Mouse (Mus musculus): Measurements from ENCODE around the gene Asb2. TPM values are rescaled to one million over a fixed set of nuclear protein-coding genes. Genes with fewer than 3 reads are reported as not detected.

Asb2 gene
- 1 to 10 TPM in 7 of 26 experiments, under 1 TPM in 4, not detected in 15; 0.33 to 2.5 (median 1.1) TPM for total RNA-seq (2018; cell fraction: chromatin; rRNA removed)
- total RNA-seq (2018; cell fraction: cytosol; rRNA removed): 1 to 10 TPM in 9 of 26 experiments, under 1 TPM in 15, not detected in 2; 0.06 to 2.9 (median 0.88) TPM
- total RNA-seq (2018; cell fraction: nucleus; rRNA removed): 1 to 10 TPM in 9 of 26 experiments, under 1 TPM in 7, not detected in 10; 0.47 to 8.6 (median 1.1) TPM
- 0.29 to 2.1 TPM (median 0.47 TPM) in 3 replicates for polyA plus RNA-seq (2018)

DNA sequence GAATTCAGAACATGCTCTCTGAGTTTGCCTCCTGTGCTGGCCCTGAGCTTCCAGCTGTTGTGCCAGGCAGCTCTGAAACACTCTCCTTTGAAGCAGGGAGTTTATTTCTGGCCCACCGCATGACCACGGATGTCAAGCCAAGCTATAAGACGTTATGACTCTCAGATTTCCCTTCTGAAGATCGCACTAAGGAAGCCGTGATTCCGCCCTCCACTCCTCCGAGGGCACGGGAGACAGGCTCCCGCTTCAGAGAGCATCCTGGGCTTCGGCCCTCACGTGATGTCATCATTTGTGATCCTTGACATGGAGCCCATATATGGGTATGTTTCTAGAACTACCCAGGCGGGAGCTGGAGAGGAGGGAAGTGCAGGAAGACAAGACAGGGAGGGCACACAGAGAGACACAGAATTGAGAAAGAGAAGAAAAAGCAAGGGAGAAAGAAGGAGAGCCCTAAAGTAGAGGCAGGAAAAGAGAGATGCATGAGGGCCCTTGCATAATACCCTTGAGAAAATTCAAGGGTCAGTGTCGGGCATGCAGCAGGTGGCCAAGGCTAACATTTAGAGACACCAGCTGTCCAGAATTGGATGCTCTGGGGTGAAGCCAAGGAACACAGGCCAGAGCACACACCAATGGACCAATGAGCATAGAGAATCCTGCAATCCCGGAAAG, at the start of gene Asb2:
Gene Asb2 (minus strand): TSS at position 256 of the 669 bp plus-strand sequence.
- H3K36me3 ChIP-seq (ENCODE audit: inconsistent target): no peaks in the 10 kb centered on the region
- H3K4me3 ChIP-seq (ENCODE audit: inconsistent target): no peak within 1 kb of the TSS
- no peak within 1 kb of the TSS for H3K27ac ChIP-seq
- WGBS (ENCODE audit: missing documents): 80% methylated on average over 14 of the region's 14 CpGs
- H3K79me2 ChIP-seq (ENCODE audit: inconsistent target): no peaks in the 10 kb centered on the region

DNA sequence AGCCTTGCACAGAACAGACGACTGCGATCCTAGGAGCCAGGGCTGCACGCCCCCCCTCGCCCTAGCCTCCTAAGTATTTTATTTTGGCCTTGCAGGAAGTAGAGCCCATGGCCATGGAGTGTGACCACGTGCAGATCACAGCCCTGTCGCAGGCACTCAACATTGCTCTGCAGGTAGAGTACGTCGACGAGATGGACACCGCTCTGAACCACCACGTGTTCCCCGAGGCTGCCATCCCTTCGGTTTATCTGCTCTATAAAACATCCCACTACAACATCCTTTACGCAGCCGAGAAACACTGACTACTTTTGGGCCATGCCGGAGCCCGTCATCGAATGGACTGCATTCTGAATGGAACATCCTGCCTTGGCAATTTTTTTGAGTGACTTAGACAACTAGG, 48.3 kb upstream of the Asb2 start:
- no peak overlapping the region for H3K27ac ChIP-seq
- no peak overlapping the region for H3K4me3 ChIP-seq (ENCODE audit: inconsistent target)
- H3K36me3 ChIP-seq (ENCODE audit: inconsistent target): peaks cover 40% of the 10 kb centered on the region
- 89% methylated on average over 17 of the region's 18 CpGs for WGBS (ENCODE audit: missing documents)
- H3K79me2 ChIP-seq (ENCODE audit: inconsistent target): no peaks in the 10 kb centered on the region

DNA sequence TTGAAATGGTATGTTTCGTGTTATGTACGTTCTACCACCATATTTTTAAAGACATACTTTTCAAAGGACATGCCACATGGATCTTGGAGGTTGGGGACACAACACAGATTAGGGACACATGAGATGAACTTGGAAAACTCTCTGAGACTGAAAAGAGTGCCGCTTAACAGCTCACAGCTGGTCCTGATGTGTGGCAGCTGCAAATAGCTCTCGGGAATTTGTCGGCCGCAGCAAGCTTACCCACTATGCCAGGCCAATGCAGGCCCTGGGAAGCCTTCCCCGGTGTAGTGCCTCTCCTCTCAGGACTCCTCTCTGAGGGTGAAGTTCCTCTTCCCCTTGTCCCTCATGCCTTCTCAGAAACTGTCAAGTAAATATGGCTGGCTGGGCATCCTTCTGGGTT, 41.0 kb upstream of the Asb2 start:
- no peaks in the 10 kb centered on the region for H3K79me2 ChIP-seq (ENCODE audit: inconsistent target)
- H3K27ac ChIP-seq: no peak overlapping the region
- 88% methylated on average over 7 of the region's 7 CpGs for WGBS (ENCODE audit: missing documents)
- H3K36me3 ChIP-seq (ENCODE audit: inconsistent target): no peaks in the 10 kb centered on the region
- H3K4me3 ChIP-seq (ENCODE audit: inconsistent target): no peak overlapping the region

DNA sequence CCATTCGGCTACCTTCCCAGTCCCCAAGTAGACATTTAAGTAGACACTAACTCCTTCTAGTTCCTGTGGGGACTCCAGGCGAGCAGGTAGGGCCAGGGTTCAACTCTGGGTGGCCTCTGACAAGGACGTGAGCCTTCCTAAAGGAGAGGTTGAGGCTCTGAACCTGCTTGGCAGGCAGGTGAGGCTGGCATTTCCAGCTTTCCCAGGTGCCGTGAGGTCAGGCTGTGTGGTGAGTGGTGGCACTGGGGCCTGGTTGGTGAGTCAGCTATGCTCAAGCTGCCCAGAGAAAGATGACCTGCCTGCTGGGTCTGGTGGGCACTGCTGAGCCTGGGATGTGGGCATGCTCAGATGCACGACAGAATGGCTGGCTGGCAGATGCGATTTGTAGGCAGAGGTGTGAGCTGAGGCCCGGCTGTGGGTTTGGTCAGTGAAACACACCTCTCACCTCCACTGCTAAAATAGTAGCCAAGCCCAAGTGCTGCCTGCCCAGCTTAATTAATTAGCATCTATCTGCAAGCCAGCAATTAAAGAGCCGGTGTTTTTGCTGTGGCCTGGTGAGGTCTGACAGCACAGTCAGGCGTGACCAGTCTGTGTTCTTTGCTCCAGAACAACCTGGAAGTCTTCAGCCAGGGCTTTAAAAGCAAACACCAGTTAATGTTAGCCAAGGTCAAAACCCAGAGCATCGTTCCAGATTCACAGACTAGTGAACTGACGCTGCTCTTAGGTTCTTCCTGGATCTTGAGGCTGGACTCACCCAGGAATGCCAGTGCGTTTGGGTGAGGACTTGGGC, 39.9 kb upstream of the Asb2 start:
- no peak overlapping the region for H3K27ac ChIP-seq
- no peaks in the 10 kb centered on the region for H3K36me3 ChIP-seq (ENCODE audit: inconsistent target)
- WGBS (ENCODE audit: missing documents): 87% methylated on average over 12 of the region's 12 CpGs
- no peak overlapping the region for H3K4me3 ChIP-seq (ENCODE audit: inconsistent target)
- H3K79me2 ChIP-seq (ENCODE audit: inconsistent target): no peaks in the 10 kb centered on the region

DNA sequence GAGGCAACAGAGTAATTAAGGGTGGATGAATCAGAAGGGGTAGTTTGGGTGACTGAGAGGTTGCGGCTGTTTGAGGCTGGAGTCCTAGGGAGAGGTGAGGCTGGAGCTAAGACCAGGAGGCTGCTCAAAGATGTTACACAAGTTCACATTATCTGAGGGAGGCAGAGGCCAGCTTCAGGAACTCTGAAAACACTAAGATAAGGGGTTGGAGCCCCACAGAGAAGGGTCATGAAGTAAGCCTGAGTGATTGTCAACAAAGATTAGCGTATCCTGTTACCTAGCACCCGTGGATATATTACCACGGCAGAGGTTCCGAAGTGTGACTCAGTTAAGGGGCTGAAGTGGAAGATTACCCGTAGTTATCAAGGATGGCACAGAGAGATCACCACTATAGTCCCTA, 37.7 kb upstream of the Asb2 start:
- H3K27ac ChIP-seq: no peak overlapping the region
- 51% methylated on average over 6 of the region's 6 CpGs for WGBS (ENCODE audit: missing documents)
- H3K4me3 ChIP-seq (ENCODE audit: inconsistent target): no peak overlapping the region
- H3K36me3 ChIP-seq (ENCODE audit: inconsistent target): no peaks in the 10 kb centered on the region
- no peaks in the 10 kb centered on the region for H3K79me2 ChIP-seq (ENCODE audit: inconsistent target)

DNA sequence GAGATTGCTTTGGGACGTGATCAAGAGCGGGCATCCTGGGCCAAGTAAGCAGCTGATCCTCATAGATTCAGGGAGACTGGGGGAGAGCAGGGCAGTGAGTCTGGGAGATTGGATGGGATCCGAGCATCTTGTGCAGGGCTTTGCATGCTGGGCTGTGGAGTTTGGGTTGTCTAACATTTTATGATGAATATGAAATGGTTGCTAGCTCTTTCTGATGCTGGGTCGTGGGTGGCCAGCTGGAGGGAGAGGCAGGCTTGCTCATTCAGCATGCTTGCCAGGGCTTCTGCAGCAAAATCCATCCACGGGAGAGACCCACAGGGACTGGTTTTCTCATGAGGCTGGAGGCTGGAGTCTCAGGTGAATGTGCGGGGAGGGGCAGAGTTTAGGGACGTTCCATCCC, 35.3 kb upstream of the Asb2 start:
- Histone ChIP-seq H3K79me2 (ENCODE audit: inconsistent target) (no peaks in the 10 kb centered on the region), H3K4me3 (ENCODE audit: inconsistent target) (no peak overlapping the region), H3K36me3 (ENCODE audit: inconsistent target) (no peaks in the 10 kb centered on the region), H3K27ac (no peak overlapping the region)
- 93% methylated on average over 7 of the region's 7 CpGs for WGBS (ENCODE audit: missing documents)

DNA sequence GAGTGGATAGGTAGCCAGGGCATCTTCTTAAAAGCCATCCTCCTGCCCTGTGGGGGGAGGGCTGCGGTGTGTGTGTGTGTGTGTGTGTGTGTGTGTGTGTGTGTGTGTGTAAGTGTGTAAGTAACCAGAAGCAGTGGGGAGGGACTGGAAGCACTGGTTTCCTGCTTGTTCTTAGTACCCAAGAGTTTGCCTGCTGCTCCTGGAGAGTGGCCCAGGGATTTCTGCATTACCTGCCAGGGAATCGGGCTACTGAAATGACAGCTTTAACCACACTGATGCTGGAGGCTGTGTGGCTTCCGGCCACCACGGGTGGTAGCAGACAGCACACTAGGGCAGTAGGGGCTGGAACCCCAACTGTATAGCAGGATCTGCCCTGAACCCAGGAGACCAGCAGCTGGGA, 34.2 kb upstream of the Asb2 start:
- Histone ChIP-seq H3K4me3 (ENCODE audit: inconsistent target) (no peak overlapping the region), H3K36me3 (ENCODE audit: inconsistent target) (no peaks in the 10 kb centered on the region), H3K27ac (no peak overlapping the region), H3K79me2 (ENCODE audit: inconsistent target) (no peaks in the 10 kb centered on the region)
- 34% methylated on average over 4 of the region's 4 CpGs for WGBS (ENCODE audit: missing documents)

DNA sequence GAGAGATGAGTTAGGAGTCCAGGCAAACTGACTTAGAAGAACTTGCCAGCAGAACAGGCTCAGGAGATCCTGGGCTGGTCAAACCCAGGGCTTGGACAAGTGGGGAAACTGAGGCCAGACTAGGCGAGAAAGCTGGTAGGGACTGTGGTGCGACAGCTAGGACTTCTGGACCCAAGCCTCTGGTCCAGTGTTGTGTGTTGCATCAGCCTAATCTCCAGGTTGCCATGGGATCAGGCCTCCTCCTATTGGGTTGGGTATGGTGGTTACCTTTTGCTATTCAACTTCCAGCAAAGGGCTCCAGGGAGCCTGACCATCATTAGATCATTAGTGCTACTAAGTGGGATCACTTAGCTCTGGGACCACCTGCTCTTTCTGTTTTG, 33.5 kb upstream of the Asb2 start:
- 85% methylated on average over 2 of the region's 2 CpGs for WGBS (ENCODE audit: missing documents)
- H3K79me2 ChIP-seq (ENCODE audit: inconsistent target): no peaks in the 10 kb centered on the region
- H3K4me3 ChIP-seq (ENCODE audit: inconsistent target): peak overlapping the region; percentile 34; the same call in 1 of the 2 replicates
- H3K27ac ChIP-seq: no peak overlapping the region
- H3K36me3 ChIP-seq (ENCODE audit: inconsistent target): no peaks in the 10 kb centered on the region

DNA sequence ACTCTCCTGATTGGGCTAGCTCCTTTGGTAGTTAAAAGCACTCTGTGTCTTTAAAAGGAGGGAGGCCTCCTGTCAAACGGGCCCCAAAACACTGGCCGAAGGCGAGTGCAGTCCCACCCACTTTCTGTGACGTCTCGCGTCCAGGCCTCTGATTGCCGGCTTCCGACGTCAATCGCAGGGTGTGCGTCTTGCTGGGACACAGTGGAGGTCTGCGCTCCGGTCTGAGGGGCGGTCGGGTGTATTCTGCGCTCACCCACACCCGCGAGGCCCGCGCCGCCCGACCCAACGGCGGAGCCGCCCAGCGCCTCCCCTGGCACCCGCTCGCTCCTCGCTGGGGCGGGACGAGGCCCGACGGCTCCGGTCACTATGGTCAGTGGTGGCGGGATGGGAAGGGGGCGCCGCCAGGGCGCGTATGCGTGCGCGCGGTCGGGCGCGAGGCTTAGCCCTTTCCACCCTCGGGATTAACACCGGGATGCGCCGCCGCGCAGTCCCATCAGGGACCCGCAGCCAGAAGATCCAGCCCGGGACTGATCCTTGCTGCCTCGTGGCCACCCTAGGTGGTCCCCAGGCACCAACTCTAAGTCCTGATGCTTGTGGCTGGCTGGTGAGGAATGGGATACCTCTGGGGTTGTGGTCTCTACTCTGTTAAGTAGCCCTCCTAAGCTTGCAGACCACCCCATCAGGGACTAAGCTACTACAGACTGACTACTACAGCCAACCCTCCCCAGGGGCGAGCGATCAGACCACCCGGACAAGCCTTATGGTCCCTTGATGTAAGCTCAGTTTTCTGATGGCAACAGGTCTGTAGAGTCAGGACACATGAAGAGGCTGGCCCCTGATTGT, 32.9 kb upstream of the Asb2 start, which contains the start of gene Otub2:
Gene Otub2 (plus strand): TSS at position 178 of the 843 bp plus-strand sequence.
- Histone ChIP-seq H3K4me3 (ENCODE audit: inconsistent target) (peak within 1 kb of the TSS; percentile 34), H3K36me3 (ENCODE audit: inconsistent target) (no peaks in the 10 kb centered on the region), H3K27ac (no peak within 1 kb of the TSS), H3K79me2 (ENCODE audit: inconsistent target) (no peaks in the 10 kb centered on the region)
- 1% methylated on average over 58 of the region's 58 CpGs for WGBS (ENCODE audit: missing documents)

DNA sequence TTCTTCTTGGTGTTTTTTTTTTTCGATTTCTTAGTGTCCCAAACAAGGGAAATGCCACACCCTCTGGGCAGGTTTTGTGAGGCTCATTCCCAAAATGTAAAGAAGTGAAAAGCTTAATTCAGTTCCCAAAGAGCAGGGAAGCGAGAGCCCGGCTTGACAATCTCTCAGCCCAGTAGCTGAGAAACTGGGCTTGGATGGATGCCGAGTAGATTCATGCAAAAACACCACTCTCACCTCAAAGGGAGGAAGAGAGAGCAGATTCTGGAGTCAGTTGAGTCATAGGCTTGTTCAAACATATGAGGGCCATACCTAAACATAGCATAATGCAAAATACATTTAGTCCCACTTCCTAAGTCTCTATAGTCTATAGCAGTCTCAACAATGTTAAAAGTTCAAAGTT, 24.4 kb upstream of the Asb2 start:
- Histone ChIP-seq H3K4me3 (ENCODE audit: inconsistent target) (no peak overlapping the region), H3K27ac (no peak overlapping the region), H3K79me2 (ENCODE audit: inconsistent target) (no peaks in the 10 kb centered on the region), H3K36me3 (ENCODE audit: inconsistent target) (no peaks in the 10 kb centered on the region)
- 87% methylated on average over 4 of the region's 4 CpGs for WGBS (ENCODE audit: missing documents)

DNA sequence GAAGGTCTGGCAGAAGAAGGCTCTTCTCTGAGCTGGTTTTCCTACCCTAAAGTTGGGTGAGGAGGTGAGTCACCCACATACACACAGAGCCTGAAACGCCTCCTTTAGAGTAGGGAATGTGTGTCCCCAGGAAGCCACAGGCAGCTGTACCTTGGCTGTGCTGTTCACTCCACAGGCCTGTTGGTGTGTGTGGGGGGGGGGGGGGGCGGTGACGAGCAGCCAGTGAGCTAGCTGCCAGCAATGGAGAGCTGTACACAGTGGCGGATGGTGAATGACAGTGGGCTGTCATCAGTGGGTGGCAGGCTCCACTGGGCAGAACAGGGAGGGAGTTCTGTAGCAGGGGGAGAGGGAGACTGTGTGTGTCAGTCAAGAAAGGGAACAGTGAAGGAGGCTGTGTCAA, 21.0 kb upstream of the Asb2 start:
- 53% methylated on average over 4 of the region's 4 CpGs for WGBS (ENCODE audit: missing documents)
- Histone ChIP-seq H3K36me3 (ENCODE audit: inconsistent target) (no peaks in the 10 kb centered on the region), H3K79me2 (ENCODE audit: inconsistent target) (no peaks in the 10 kb centered on the region), H3K4me3 (ENCODE audit: inconsistent target) (no peak overlapping the region), H3K27ac (no peak overlapping the region)

DNA sequence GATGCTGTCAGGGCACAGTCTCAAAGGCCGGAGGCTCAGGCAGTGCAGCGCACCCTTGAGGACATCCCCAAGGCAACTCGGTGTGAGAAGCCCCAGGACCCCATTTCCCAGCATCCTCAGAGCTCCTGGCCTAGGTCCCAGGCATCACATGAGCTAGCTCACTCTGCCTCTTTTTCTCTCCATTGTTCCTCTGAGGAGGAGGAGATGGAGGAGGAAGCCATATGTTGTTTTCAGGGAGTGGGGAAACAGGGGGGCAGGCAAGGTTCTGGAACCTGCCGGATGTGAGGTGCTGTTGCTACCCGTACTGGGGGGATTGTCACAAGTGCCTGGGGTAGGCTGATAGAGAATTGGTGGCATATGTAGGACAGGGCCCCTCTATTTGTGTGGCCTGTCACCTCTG, 20.3 kb upstream of the Asb2 start:
- H3K36me3 ChIP-seq (ENCODE audit: inconsistent target): no peaks in the 10 kb centered on the region
- H3K27ac ChIP-seq: no peak overlapping the region
- 75% methylated on average over 5 of the region's 5 CpGs for WGBS (ENCODE audit: missing documents)
- H3K79me2 ChIP-seq (ENCODE audit: inconsistent target): no peaks in the 10 kb centered on the region
- no peak overlapping the region for H3K4me3 ChIP-seq (ENCODE audit: inconsistent target)

DNA sequence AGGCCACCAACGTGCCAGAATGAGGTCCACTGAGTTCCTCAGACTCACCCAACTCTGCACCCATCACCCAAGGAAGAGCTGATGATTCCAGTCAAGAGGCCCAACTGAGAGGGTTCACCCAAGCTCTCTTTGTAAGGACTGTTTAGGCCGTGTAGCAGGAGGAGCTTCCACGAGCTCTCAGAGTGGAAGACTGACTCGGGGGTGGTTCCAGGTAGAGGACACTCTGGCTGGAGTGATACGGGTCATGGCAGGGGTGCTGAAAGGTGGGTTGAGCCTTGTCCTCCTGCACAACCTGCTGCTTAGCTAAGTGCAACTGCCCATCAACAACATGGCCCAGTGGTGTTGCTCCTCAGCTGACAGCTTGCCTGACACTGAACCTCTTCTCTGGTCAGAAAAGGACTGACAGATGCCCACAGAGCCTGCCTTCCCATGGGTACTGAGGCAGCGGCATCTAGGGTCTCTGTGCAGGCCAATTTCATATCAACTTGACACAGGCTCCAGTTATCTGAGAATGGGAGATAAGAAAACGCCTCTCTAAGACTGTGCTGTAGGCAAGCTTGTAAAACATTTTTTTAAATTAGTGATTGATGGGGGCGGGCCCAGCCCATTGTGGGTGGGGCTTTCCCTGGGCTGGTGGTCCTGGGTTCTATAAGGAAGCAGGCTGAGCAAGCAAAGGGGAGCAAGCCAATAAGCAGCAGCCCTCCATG, 17.9 kb upstream of the Asb2 start:
- H3K27ac ChIP-seq: no peak overlapping the region
- no peaks in the 10 kb centered on the region for H3K36me3 ChIP-seq (ENCODE audit: inconsistent target)
- no peaks in the 10 kb centered on the region for H3K79me2 ChIP-seq (ENCODE audit: inconsistent target)
- WGBS (ENCODE audit: missing documents): 82% methylated on average over 8 of the region's 8 CpGs
- H3K4me3 ChIP-seq (ENCODE audit: inconsistent target): no peak overlapping the region

DNA sequence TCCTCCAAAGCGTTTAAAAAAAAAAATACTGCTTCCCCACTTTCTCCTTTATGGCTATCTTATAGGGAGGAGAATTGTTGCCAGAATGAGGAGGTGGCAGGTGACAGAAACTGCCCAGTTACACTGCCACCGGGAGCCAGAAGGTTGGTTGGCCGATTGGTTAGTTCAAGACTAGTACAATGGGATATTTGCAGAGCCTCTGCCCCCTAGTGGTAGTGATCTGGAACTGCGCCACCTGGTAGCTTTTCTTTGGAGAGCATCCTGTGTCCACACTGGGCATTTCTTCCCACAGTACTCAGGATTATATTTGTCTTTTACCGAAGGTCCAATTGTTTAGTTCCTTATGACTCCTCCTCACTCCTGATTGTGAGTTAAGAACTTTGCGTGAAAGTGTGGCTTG, 15.9 kb upstream of the Asb2 start:
- Histone ChIP-seq H3K79me2 (ENCODE audit: inconsistent target) (no peaks in the 10 kb centered on the region), H3K4me3 (ENCODE audit: inconsistent target) (no peak overlapping the region), H3K36me3 (ENCODE audit: inconsistent target) (no peaks in the 10 kb centered on the region), H3K27ac (no peak overlapping the region)
- 23% methylated on average over 6 of the region's 6 CpGs for WGBS (ENCODE audit: missing documents)
